Mouse (Mus musculus) neutrophil, adult 5-6 weeks (primary cell): Measurements from ENCODE around the gene Surf2. TPM values are rescaled to one million over a fixed set of nuclear protein-coding genes. Genes with fewer than 3 reads are reported as not detected.
"Not testable (repeated sequence)": the region's sequence is repeated elsewhere in the genome, so short reads cannot be mapped to it uniquely, and the experiment has no call there.

ENCODE experiments used
- ATAC-seq: fragments of 151-379, 151-347 bp; 2 replicates; pipeline ENCODE4 v1.8.0; 2017; ENCODE audit warnings: mild to moderate bottlenecking, moderate TSS enrichment; ENCODE audit not compliant: insufficient number of reproducible peaks, poor library complexity, low FRiP score, severe bottlenecking; ENCODE audit errors: extremely low read depth
- total RNA-seq: library from RNA; stranded (forward); fragments of 200-1000 nt; gene quantifications from 2 replicates; pipeline ENCODE4 v1.2.3, GENCODE M21; 2017

Surf2 gene
- 40.9 and 44.7 TPM in 2 replicates for total RNA-seq

GRCm38 (mm10) chr2:26915927-26916728 lies at the start of gene Surf2, which contains the start of gene Surf1:
Gene Surf2 (plus strand): TSS chr2:26916367.
Gene Surf1 (minus strand): TSS chr2:26916530.
- peak; percentile 87 for ATAC-seq

- ATAC-seq: no peak; the same call in 1 of the 2 replicates
These were observed 45.5 kb upstream of the Surf2 start for GRCm38 (mm10) chr2:26870666-26871065.

- ATAC-seq: no peak
These were observed 37.6 kb upstream of the Surf2 start for GRCm38 (mm10) chr2:26878571-26878970.

- ATAC-seq: not testable (repeated sequence)
These were observed 30.6 kb upstream of the Surf2 start for GRCm38 (mm10) chr2:26885541-26885940.

GRCm38 (mm10) chr2:26886170-26886569 lies 30.0 kb upstream of the Surf2 start:
- ATAC-seq: not testable (repeated sequence)

- no peak for ATAC-seq
These were observed 20.3 kb upstream of the Surf2 start for GRCm38 (mm10) chr2:26895898-26896297.

- no peak for ATAC-seq
These were observed 15.4 kb upstream of the Surf2 start for GRCm38 (mm10) chr2:26900731-26901130.

GRCm38 (mm10) chr2:26901834-26902400 lies 14.2 kb upstream of the Surf2 start:
- ATAC-seq: no peak

GRCm38 (mm10) chr2:26902467-26903220 lies 13.5 kb upstream of the Surf2 start, which contains the start of gene Surf6:
Gene Surf6 (minus strand): TSS chr2:26902879.
- ATAC-seq: peak; percentile 89

- no peak for ATAC-seq
These were observed 12.9 kb upstream of the Surf2 start for GRCm38 (mm10) chr2:26903311-26903710.

- no peak for ATAC-seq
These were observed 10.2 kb upstream of the Surf2 start for GRCm38 (mm10) chr2:26905936-26906335.

- ATAC-seq: no peak
These were observed 9.7 kb upstream of the Surf2 start for GRCm38 (mm10) chr2:26906431-26906830.

GRCm38 (mm10) chr2:26907109-26907508 lies 9.1 kb upstream of the Surf2 start:
- ATAC-seq: no peak

- ATAC-seq: no peak
These were observed 7.3 kb upstream of the Surf2 start for GRCm38 (mm10) chr2:26908710-26909386.

- ATAC-seq: no peak
These were observed 6.8 kb upstream of the Surf2 start for GRCm38 (mm10) chr2:26909387-26909784.

- peak; percentile 82 for ATAC-seq
These were observed 5.8 kb upstream of the Surf2 start, which contains the start of the genes Med22 and Rpl7a for GRCm38 (mm10) chr2:26910124-26910993. Gene Med22 (minus strand): TSS chr2:26910677. Gene Rpl7a (plus strand): TSS chr2:26910764.

GRCm38 (mm10) chr2:26910994-26911765 lies 5.0 kb upstream of the Surf2 start:
- no peak for ATAC-seq
